ENCODE assay signal across 10 mouse cellular contexts in the genomic region with DNA sequence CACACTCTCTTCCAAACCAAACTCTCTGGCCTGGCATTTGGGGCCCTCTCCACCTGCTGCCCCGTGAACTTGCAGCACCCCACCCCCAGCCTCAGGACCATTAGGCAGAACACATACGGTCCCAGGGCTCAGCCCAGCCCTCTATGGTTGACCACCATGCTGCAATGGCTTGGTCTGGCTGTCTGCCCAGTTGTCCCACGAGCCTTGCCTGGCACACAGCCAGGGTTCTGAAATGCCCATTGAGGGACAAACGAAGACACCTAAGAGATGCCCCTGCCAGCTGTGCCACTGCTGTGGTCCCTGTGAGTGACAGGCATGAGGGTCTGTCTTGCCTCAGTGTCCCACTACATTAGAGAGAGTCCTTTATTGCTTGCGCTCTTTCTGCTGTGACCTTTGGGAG. TPM values are rescaled to one million over a fixed set of nuclear protein-coding genes. Genes with fewer than 3 reads are reported as not detected.
DNase-seq lines count a peak whose midpoint lies in the region; ATAC-seq lines count a peak whose summit lies in the region.
"Had no signal": no experiment of that assay in that cellular context is flagged by ENCODE, and none has a peak within 500 bp of the region (broad histone marks: within the 10 kb centered on the region; RNA-seq: fewer than 3 reads in every experiment).

No protein-coding gene starts in this region.

- ATAC-seq in monocyte, adult 5-6 weeks (replicated peaks; ENCODE audit: insufficient number of reproducible peaks, low FRiP score, low TSS enrichment, poor library complexity, severe bottlenecking) = no peak
- ATAC-seq: liver, embryonic 12.5 days had no signal

- peak; percentile 30 for DNase-seq in heart, postnatal 4 days
- DNase-seq in heart, adult 11 months = no peak
- DNase-seq in monocyte, adult 2 months (ENCODE audit: low read depth in 1 of 2, low spot score in 2 of 2) = peak; percentile 61 to 68
- DNase-seq in NIH3T3 (ENCODE audit: low read depth) = peak; percentile 28
- DNase-seq in lung, postnatal 14 days = peak; percentile 37
- no peak for DNase-seq in ovary, adult 18-20 months (ENCODE audit: low spot score)
- DNase-seq: gastrocnemius, adult 2 months; spleen, adult 18-20 months had no signal

RNA-seq across cellular contexts. Expression of a gene that starts 17.2 kb away (rescaled TPM):
- 10 to 100 TPM; 27.9 to 32.6 TPM for total RNA-seq in heart, postnatal 4 days (2021)
- 11.6 to 44.1 TPM (median 27.7 TPM) in 3 replicates for total RNA-seq in monocyte, adult 5-6 weeks (2017)

RNA-seq across cellular contexts. Expression of a gene that starts 30.4 kb away (rescaled TPM):
- 1 to 10 TPM; 2.3 to 2.5 TPM for total RNA-seq in heart, postnatal 4 days (2021)
- 9.8 to 17.4 TPM (median 10.7 TPM) in 3 replicates for total RNA-seq in monocyte, adult 5-6 weeks (2017)

RNA-seq across cellular contexts. Expression of a gene that starts 45.4 kb away (rescaled TPM):
- total RNA-seq in heart, postnatal 4 days (2021) = 1 to 10 TPM; 2.0 to 3.3 TPM
- 49.2 to 68.3 TPM (median 57.3 TPM) in 3 replicates for total RNA-seq in monocyte, adult 5-6 weeks (2017)

Comparison
In these comparisons a context has a peak if more than half of its experiments do, and no peak if none do; other contexts are left out.
1. DNase-seq: peak in heart, postnatal 4 days (single experiment), monocyte, adult 2 months (2 of 2), NIH3T3 (single experiment) and lung, postnatal 14 days (single experiment); none in heart, adult 11 months (single experiment) and ovary, adult 18-20 months (single experiment).
2. RNA of a gene that starts 45.4 kb away (total RNA-seq): 49.2 to 68.3 TPM in monocyte, adult 5-6 weeks; 2.0 to 3.3 TPM in heart, postnatal 4 days; every median in the first group is over 10 times any median in the second.